39 mouse cellular contexts compared by ENCODE assay signal in the genomic region with DNA sequence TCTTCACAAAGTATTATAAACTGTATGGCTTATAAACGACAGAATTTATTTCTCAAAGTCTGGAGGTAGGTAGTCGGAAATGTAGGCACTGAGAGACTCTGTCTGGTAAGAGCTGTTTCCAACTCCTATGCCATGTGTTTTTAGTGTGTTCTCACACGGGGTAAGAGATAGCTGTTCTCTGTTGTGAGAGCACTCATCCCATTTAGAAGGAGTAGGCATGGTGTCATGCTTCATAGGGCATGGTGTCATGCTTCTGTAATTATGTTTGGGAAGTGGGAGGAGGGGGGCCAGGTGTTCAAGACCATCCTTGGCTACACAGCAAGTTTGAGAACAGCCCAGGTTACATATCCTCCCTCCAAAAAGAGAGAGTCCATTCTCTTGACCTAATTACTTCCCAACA. TPM values are rescaled to one million over a fixed set of nuclear protein-coding genes. Genes with fewer than 3 reads are reported as not detected.
"Had no signal": no experiment of that assay in that cellular context is flagged by ENCODE, and none has a peak within 500 bp of the region (broad histone marks: within the 10 kb centered on the region; RNA-seq: fewer than 3 reads in every experiment).

No protein-coding gene starts in this region.

- DNase-seq: cerebellum, adult 18-20 months; cerebellum, adult 2 months; cerebellum, adult 8-10 months; cerebellum, adult 9-10 months; cerebellum, adult 9-11 months; cerebellum, postnatal 10 days; cerebellum, postnatal 14 days; cerebellum, postnatal 25 days; cerebellum, postnatal 36 days; embryo, embryonic 11 days; forebrain, postnatal 0 days; gastrocnemius, adult 2 months; gastrocnemius, postnatal 10 days; gastrocnemius, postnatal 14 days; gastrocnemius, postnatal 25 days; gastrocnemius, postnatal 36 days; heart, adult 18-20 months had no signal

- H3K4me3 ChIP-seq: embryonic facial prominence, embryonic 10.5 days; embryonic facial prominence, embryonic 12.5 days; embryonic facial prominence, embryonic 13.5 days; embryonic facial prominence, embryonic 15.5 days; erythroblast, embryonic 14.5 days; forebrain, embryonic 10.5 days; forebrain, embryonic 12.5 days; forebrain, embryonic 13.5 days; forebrain, embryonic 15.5 days; gastrocnemius, adult 2 months had no signal

- H3K4me2 ChIP-seq: embryonic facial prominence, embryonic 12.5 days; embryonic facial prominence, embryonic 13.5 days; embryonic facial prominence, embryonic 15.5 days; forebrain, embryonic 12.5 days; forebrain, embryonic 13.5 days; forebrain, embryonic 15.5 days had no signal

- ATAC-seq: forebrain, embryonic 13.5 days; forebrain, embryonic 14.5 days; forebrain, embryonic 15.5 days; forebrain, embryonic 16.5 days; forebrain, postnatal 0 days had no signal

- H3K36me3 ChIP-seq: embryonic facial prominence, embryonic 10.5 days; embryonic facial prominence, embryonic 12.5 days; embryonic facial prominence, embryonic 13.5 days; embryonic facial prominence, embryonic 15.5 days; forebrain, embryonic 10.5 days; forebrain, embryonic 12.5 days; forebrain, embryonic 15.5 days had no signal

- H3K4me1 ChIP-seq: embryonic facial prominence, embryonic 10.5 days; embryonic facial prominence, embryonic 12.5 days; embryonic facial prominence, embryonic 15.5 days; forebrain, embryonic 10.5 days; forebrain, embryonic 12.5 days; forebrain, embryonic 13.5 days; forebrain, embryonic 15.5 days had no signal

- H3K27me3 ChIP-seq: embryonic facial prominence, embryonic 12.5 days; embryonic facial prominence, embryonic 13.5 days; embryonic facial prominence, embryonic 15.5 days; forebrain, embryonic 12.5 days; forebrain, embryonic 13.5 days; forebrain, embryonic 15.5 days had no signal

- H3K9me3 ChIP-seq: embryonic facial prominence, embryonic 10.5 days; embryonic facial prominence, embryonic 12.5 days; embryonic facial prominence, embryonic 13.5 days; embryonic facial prominence, embryonic 15.5 days; forebrain, embryonic 10.5 days; forebrain, embryonic 12.5 days; forebrain, embryonic 13.5 days; forebrain, embryonic 15.5 days had no signal

- H3K27ac ChIP-seq: embryonic facial prominence, embryonic 10.5 days; embryonic facial prominence, embryonic 12.5 days; embryonic facial prominence, embryonic 15.5 days; forebrain, embryonic 10.5 days; forebrain, embryonic 12.5 days; forebrain, embryonic 13.5 days; forebrain, embryonic 15.5 days; gastrocnemius, adult 2 months had no signal

- H3K9ac ChIP-seq: embryonic facial prominence, embryonic 12.5 days; embryonic facial prominence, embryonic 13.5 days; embryonic facial prominence, embryonic 15.5 days; forebrain, embryonic 12.5 days; forebrain, embryonic 13.5 days; forebrain, embryonic 15.5 days; forebrain, postnatal 0 days had no signal

RNA-seq across cellular contexts. Expression of gene Gm10203, which starts 22.4 kb away (rescaled TPM):
- total RNA-seq: common myeloid progenitor, adult 5-6 weeks; forebrain, postnatal 0 days; gastrocnemius, adult 18-20 months; gastrocnemius, adult 2 months; gastrocnemius, adult 8-10 months; gastrocnemius, postnatal 10 days; gastrocnemius, postnatal 14 days; gastrocnemius, postnatal 25 days; gastrocnemius, postnatal 36 days; gastrocnemius, postnatal 4 days; granulocyte monocyte progenitor cell, adult 5-6 weeks; heart, adult 18-20 months had no signal
- polyA plus RNA-seq: cerebellum, adult 2 months; cortical plate, adult 2 months; embryonic facial prominence, embryonic 10.5 days; embryonic facial prominence, embryonic 11.5 days; embryonic facial prominence, embryonic 12.5 days; embryonic facial prominence, embryonic 13.5 days; embryonic facial prominence, embryonic 14.5 days; embryonic facial prominence, embryonic 15.5 days; erythroblast, embryonic 14.5 days; forebrain, embryonic 10.5 days; forebrain, embryonic 11.5 days; forebrain, embryonic 12.5 days; forebrain, embryonic 13.5 days; forebrain, embryonic 14.5 days; forebrain, embryonic 15.5 days; forebrain, embryonic 16.5 days; forebrain, postnatal 0 days; frontal cortex, adult 2 months; gonadal fat pad, adult 2 months had no signal
